Mouse (Mus musculus): ENCODE measurements around the gene Rnpepl1.

Rnpepl1 gene

DNA sequence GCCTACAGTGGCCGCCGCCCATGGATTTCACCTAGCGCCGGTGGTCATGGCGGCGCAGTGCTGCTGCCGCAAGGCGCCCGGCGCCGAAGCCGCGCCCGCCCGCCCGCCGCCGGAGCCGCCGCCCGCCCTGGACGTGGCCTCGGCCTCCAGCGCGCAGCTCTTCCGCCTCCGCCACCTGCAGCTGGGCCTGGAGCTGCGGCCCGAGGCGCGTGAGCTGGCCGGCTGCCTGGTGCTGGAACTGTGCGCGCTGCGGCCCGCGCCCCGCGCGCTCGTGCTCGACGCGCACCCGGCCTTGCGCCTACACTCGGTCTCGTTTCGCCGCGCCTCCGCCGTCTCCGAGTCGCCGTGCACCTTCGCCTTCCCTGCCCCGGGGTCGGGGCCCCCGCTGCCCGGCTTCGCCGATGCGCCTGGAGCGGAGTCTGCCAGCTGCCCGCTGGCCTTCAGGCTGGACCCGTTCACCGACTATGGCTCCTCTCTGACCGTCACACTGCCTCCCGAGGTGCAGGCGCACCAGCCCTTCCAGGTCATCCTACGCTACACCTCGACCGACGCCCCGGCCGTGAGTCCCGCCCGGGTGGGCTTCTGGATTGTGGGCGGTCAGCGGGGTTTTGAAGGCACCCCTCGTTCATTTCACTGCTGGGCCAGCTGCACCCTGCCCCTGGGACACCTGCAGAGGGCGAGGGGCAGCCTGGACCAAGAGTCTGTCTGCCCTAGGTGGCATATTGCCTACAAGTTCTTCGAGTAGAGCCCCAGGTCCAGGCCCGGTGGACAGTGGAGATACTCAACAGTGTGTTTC is 540 bp downstream of the Rnpepl1 start:
- H3K4me1 ChIP-seq (replicated peaks; ENCODE audit: low read depth, low read length), result peaks cover 49% of the 10 kb centered on the region
- H3K4me3 ChIP-seq (replicated peaks; ENCODE audit: low read length), result peak overlapping the region; percentile 84
- peaks cover 37% of the 10 kb centered on the region for H3K27me3 ChIP-seq (ENCODE audit: insufficient read depth, low read length)
- no peaks in the 10 kb centered on the region for H3K9me3 ChIP-seq (ENCODE audit: low read length)
- no peak for TF ChIP-seq CTCF (conservative IDR thresholded peaks at IDR 0.05; ENCODE audit: low read length)
- TF ChIP-seq NANOG (IDR thresholded peaks at IDR 0.05; ENCODE audit: borderline replicate concordance, low read length), result no peak
- no peak for TF ChIP-seq POU5F1 (IDR thresholded peaks at IDR 0.05; ENCODE audit: borderline replicate concordance, low read length)
- peaks cover 20% of the 10 kb centered on the region for H3K36me3 ChIP-seq (ENCODE audit: insufficient read depth, low read length)

DNA sequence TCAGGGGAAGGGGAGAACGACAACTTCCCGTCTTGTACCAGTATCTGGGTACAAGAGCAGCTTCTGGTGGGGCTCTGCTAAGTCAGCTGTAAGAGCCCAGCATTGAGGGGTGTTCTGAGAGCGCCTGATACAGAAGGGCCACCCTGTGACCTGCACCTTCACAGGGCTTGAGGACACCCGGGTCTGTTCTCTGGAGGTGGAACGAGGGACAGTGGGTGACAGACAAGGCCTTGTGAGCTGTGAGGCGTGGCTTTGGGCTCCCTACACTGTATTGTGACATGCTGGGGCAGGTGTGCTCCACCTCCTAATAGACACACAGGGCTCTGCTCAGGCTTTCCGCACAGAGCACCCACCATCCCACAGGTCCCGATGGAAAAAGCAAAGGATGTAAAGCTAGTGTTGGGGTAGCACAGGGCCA is 1.1 kb downstream of the Rnpepl1 start:
- Histone ChIP-seq H3K4me3 (replicated peaks; ENCODE audit: low read length) (peak overlapping the region; percentile 84), H3K4me1 (replicated peaks; ENCODE audit: low read depth, low read length) (peaks cover 45% of the 10 kb centered on the region), H3K27me3 (ENCODE audit: insufficient read depth, low read length) (peaks cover 37% of the 10 kb centered on the region), H3K36me3 (ENCODE audit: insufficient read depth, low read length) (peaks cover 26% of the 10 kb centered on the region), H3K9me3 (ENCODE audit: low read length) (no peaks in the 10 kb centered on the region)
- TF ChIP-seq NANOG (IDR thresholded peaks at IDR 0.05; ENCODE audit: borderline replicate concordance, low read length), result no peak
- TF ChIP-seq CTCF (conservative IDR thresholded peaks at IDR 0.05; ENCODE audit: low read length), result no peak
- no peak for TF ChIP-seq POU5F1 (IDR thresholded peaks at IDR 0.05; ENCODE audit: borderline replicate concordance, low read length)

DNA sequence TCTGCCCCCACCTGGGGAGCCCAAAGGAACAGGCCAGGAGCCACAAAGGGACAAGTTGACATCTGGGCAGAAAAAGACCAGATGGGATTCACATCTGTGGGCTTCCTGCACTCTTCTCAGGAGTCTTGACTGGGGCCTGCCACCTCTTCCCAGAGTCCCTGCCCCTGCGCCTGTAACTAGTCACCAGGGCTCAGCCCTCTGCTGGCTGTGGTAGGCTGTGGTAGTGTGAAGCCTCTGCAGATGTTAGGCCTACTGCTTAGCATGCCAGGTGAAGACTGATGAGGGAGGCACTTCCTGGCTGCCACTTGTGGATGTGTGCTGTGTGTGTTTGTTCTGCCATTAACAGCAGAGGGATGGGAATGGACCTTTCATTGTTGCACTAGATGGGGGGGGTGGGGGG is 1.7 kb downstream of the Rnpepl1 start:
- TF ChIP-seq NANOG (IDR thresholded peaks at IDR 0.05; ENCODE audit: borderline replicate concordance, low read length), result no peak
- no peak for TF ChIP-seq CTCF (conservative IDR thresholded peaks at IDR 0.05; ENCODE audit: low read length)
- TF ChIP-seq POU5F1 (IDR thresholded peaks at IDR 0.05; ENCODE audit: borderline replicate concordance, low read length), result no peak
- Histone ChIP-seq H3K4me1 (replicated peaks; ENCODE audit: low read depth, low read length) (peaks cover 51% of the 10 kb centered on the region), H3K4me3 (replicated peaks; ENCODE audit: low read length) (peak overlapping the region; percentile 84; the same call in 1 of the 2 replicates), H3K36me3 (ENCODE audit: insufficient read depth, low read length) (peaks cover 31% of the 10 kb centered on the region), H3K9me3 (ENCODE audit: low read length) (no peaks in the 10 kb centered on the region), H3K27me3 (ENCODE audit: insufficient read depth, low read length) (peaks cover 37% of the 10 kb centered on the region)

GRCm38 (mm10) chr1:92914239-92914638 is 3.7 kb downstream of the Rnpepl1 start:
- Histone ChIP-seq H3K36me3 (ENCODE audit: insufficient read depth, low read length) (peaks cover 43% of the 10 kb centered on the region), H3K27me3 (ENCODE audit: insufficient read depth, low read length) (peaks cover 40% of the 10 kb centered on the region), H3K9me3 (ENCODE audit: low read length) (no peaks in the 10 kb centered on the region), H3K4me1 (replicated peaks; ENCODE audit: low read depth, low read length) (peaks cover 57% of the 10 kb centered on the region), H3K4me3 (replicated peaks; ENCODE audit: low read length) (no peak overlapping the region)
- TF ChIP-seq CTCF (conservative IDR thresholded peaks at IDR 0.05; ENCODE audit: low read length), result no peak
- TF ChIP-seq NANOG (IDR thresholded peaks at IDR 0.05; ENCODE audit: borderline replicate concordance, low read length), result no peak
- TF ChIP-seq POU5F1 (IDR thresholded peaks at IDR 0.05; ENCODE audit: borderline replicate concordance, low read length), result no peak

DNA sequence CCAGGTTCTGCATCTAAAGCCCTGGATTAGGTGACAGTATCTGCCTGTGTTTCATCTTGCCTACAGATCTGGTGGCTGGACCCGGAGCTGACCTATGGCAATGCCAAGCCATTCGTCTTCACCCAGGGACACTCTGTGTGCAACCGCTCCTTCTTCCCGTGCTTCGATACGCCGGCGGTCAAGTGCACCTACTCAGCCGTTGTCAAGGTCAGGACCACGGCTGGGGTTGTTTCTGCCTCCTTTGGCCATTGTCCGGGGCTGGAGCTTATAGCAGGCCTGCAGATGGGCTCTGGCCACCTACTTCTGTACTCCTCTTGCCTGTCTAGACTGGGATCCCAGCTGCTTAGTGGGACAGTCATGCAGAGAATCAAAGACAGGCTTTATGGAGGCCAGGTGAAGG is 4.4 kb downstream of the Rnpepl1 start:
- peaks cover 57% of the 10 kb centered on the region for H3K4me1 ChIP-seq (replicated peaks; ENCODE audit: low read depth, low read length)
- H3K27me3 ChIP-seq (ENCODE audit: insufficient read depth, low read length), result peaks cover 32% of the 10 kb centered on the region
- H3K9me3 ChIP-seq (ENCODE audit: low read length), result no peaks in the 10 kb centered on the region
- H3K36me3 ChIP-seq (ENCODE audit: insufficient read depth, low read length), result peaks cover 46% of the 10 kb centered on the region
- TF ChIP-seq NANOG (IDR thresholded peaks at IDR 0.05; ENCODE audit: borderline replicate concordance, low read length), result no peak
- H3K4me3 ChIP-seq (replicated peaks; ENCODE audit: low read length), result no peak overlapping the region

DNA sequence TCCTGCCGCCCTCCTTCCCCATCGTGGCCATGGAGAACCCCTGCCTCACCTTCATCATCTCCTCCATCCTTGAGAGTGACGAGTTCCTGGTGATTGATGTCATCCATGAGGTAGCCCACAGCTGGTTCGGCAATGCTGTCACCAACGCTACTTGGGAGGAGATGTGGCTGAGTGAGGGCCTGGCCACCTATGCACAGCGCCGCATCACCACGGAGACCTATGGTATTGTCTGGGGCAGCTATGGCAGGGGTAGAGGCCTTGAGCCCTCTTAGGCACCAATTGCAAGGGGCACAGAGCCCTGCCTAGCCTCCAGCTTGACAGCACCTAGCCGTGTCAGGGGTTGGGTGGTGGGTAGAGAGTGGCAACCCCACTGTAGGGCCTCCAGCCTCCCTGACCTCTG is 6.1 kb downstream of the Rnpepl1 start:
- H3K36me3 ChIP-seq (ENCODE audit: insufficient read depth, low read length), result peaks cover 55% of the 10 kb centered on the region
- no peaks in the 10 kb centered on the region for H3K9me3 ChIP-seq (ENCODE audit: low read length)
- peaks cover 21% of the 10 kb centered on the region for H3K27me3 ChIP-seq (ENCODE audit: insufficient read depth, low read length)
- H3K4me3 ChIP-seq (replicated peaks; ENCODE audit: low read length), result no peak overlapping the region; the same call in 1 of the 2 replicates
- TF ChIP-seq CTCF (conservative IDR thresholded peaks at IDR 0.05; ENCODE audit: low read length), result no peak
- no peak for TF ChIP-seq POU5F1 (IDR thresholded peaks at IDR 0.05; ENCODE audit: borderline replicate concordance, low read length)
- TF ChIP-seq NANOG (IDR thresholded peaks at IDR 0.05; ENCODE audit: borderline replicate concordance, low read length), result no peak
- H3K4me1 ChIP-seq (replicated peaks; ENCODE audit: low read depth, low read length), result peaks cover 58% of the 10 kb centered on the region

GRCm38 (mm10) chr1:92919151-92919550 is 8.6 kb downstream of the Rnpepl1 start:
- TF ChIP-seq POU5F1 (IDR thresholded peaks at IDR 0.05; ENCODE audit: borderline replicate concordance, low read length), result no peak
- TF ChIP-seq NANOG (IDR thresholded peaks at IDR 0.05; ENCODE audit: borderline replicate concordance, low read length), result no peak
- peaks cover 15% of the 10 kb centered on the region for H3K27me3 ChIP-seq (ENCODE audit: insufficient read depth, low read length)
- peaks cover 49% of the 10 kb centered on the region for H3K4me1 ChIP-seq (replicated peaks; ENCODE audit: low read depth, low read length)
- H3K36me3 ChIP-seq (ENCODE audit: insufficient read depth, low read length), result peaks cover 55% of the 10 kb centered on the region
- H3K4me3 ChIP-seq (replicated peaks; ENCODE audit: low read length), result peak overlapping the region; percentile 74
- no peaks in the 10 kb centered on the region for H3K9me3 ChIP-seq (ENCODE audit: low read length)

DNA sequence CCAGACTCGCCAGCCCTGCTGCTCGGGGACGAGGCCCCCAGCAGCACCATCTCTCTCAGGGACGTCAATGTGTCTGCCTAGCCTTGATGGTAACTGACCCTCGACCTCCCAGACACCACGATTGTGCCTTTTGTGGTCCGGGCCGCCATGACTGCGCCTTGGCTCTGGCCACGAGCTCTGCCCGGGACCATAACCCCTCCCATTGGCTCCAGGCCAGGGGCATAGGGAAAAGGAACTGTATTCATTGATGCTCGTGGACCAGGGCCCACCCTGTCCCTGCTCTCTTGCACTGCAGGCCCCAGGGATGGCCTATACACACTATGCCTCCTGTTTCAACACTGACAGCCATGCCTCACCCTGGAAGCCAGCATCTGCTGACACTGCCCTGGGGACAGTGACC is 9.2 kb downstream of the Rnpepl1 start:
- Histone ChIP-seq H3K27me3 (ENCODE audit: insufficient read depth, low read length) (peaks cover 15% of the 10 kb centered on the region), H3K9me3 (ENCODE audit: low read length) (no peaks in the 10 kb centered on the region), H3K36me3 (ENCODE audit: insufficient read depth, low read length) (peaks cover 49% of the 10 kb centered on the region), H3K4me3 (replicated peaks; ENCODE audit: low read length) (peak overlapping the region; percentile 74), H3K4me1 (replicated peaks; ENCODE audit: low read depth, low read length) (peaks cover 44% of the 10 kb centered on the region)
- TF ChIP-seq CTCF (conservative IDR thresholded peaks at IDR 0.05; ENCODE audit: low read length), result no peak
- no peak for TF ChIP-seq POU5F1 (IDR thresholded peaks at IDR 0.05; ENCODE audit: borderline replicate concordance, low read length)
- no peak for TF ChIP-seq NANOG (IDR thresholded peaks at IDR 0.05; ENCODE audit: borderline replicate concordance, low read length)
